Mouse (Mus musculus): ENCODE data around the gene Med20.

GRCm38 (mm10) chr17:47626031-47626430 lies 14.6 kb downstream of the Med20 start:
- TF ChIP-seq CTCF (IDR thresholded peaks at IDR 0.05; ENCODE audit: insufficient read depth, low read depth, low read length) (no peak), POLR2A (IDR thresholded peaks at IDR 0.05; ENCODE audit: insufficient read depth, low read depth, low read length) (no peak)
